16 mouse cellular contexts compared by ENCODE assay signal in genomic region chr11:26817316-26817715, GRCm38 (mm10).
"Had no signal": no experiment of that assay in that cellular context is flagged by ENCODE, and none has a peak within 500 bp of the region (broad histone marks: within the 10 kb centered on the region; RNA-seq: fewer than 3 reads in every experiment).

No protein-coding gene starts in this region.

- H3K27ac ChIP-seq: neural tube, embryonic 12.5 days; neural tube, embryonic 13.5 days; neural tube, embryonic 15.5 days; stomach, embryonic 15.5 days; stomach, postnatal 0 days had no signal

- H3K4me3 ChIP-seq: neural tube, embryonic 12.5 days; neural tube, embryonic 13.5 days; neural tube, embryonic 15.5 days; stomach, embryonic 15.5 days had no signal

- H3K4me2 ChIP-seq: neural tube, embryonic 12.5 days; neural tube, embryonic 13.5 days; neural tube, embryonic 15.5 days; stomach, embryonic 15.5 days had no signal

- H3K36me3 ChIP-seq: neural tube, embryonic 12.5 days; neural tube, embryonic 13.5 days; neural tube, embryonic 15.5 days; stomach, embryonic 15.5 days had no signal

- H3K9me3 ChIP-seq: neural tube, embryonic 12.5 days; neural tube, embryonic 13.5 days; neural tube, embryonic 15.5 days; stomach, embryonic 15.5 days had no signal

- H3K27me3 ChIP-seq: neural tube, embryonic 12.5 days; neural tube, embryonic 13.5 days; neural tube, embryonic 15.5 days; stomach, embryonic 15.5 days had no signal

- H3K9ac ChIP-seq: neural tube, embryonic 12.5 days; neural tube, embryonic 13.5 days; neural tube, embryonic 15.5 days; stomach, embryonic 15.5 days had no signal

- H3K4me1 ChIP-seq: neural tube, embryonic 12.5 days; stomach, embryonic 15.5 days had no signal

- DNase-seq: right cerebral cortex, adult 18-20 months; right cerebral cortex, postnatal 14 days; right cerebral cortex, postnatal 25 days; right cerebral cortex, postnatal 4 days; spleen, adult 18-20 months; thymus, adult 18-20 months; thymus, adult 2 months; thymus, postnatal 14 days; thymus, postnatal 25 days; thymus, postnatal 36 days; thymus, postnatal 4 days had no signal
